ENCODE assay signal across 9 mouse cellular contexts in the genomic region with DNA sequence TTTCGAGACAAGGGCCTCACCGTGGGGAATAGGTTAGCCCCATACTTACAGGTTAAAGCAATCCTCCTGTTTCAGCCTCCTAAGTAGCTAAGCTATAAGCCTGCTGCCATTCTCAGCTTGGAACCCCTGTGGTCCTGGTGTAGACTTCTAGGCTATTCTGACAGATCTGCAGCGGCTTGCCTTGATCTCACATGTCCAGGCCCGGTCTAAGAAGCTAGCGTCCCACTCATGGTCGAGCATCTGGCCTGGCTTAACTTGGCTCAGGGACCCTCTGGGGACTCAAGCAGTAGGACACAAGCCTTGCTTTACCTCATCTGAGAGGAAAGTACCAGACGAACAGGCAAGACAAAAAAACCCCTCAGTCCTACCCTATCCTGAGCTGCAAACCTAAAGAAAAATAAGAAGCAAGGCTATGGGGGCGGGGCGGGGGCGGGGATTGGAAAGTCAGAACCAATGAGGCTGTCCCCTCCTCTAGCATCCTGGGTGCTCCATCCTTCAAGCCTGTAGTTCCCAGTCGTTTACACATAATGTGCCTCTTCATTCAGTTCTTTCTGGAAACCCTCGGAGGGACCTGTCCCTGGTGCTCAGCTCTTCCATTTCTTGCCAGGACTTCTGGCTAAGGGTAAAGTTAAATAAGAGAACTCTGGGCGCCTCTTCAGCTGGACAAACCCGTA. TPM values are rescaled to one million over a fixed set of nuclear protein-coding genes. Genes with fewer than 3 reads are reported as not detected.
DNase-seq lines count a peak whose midpoint lies in the region; ATAC-seq lines count a peak whose summit lies in the region.
"Had no signal": no experiment of that assay in that cellular context is flagged by ENCODE, and none has a peak within 500 bp of the region (broad histone marks: within the 10 kb centered on the region; RNA-seq: fewer than 3 reads in every experiment).

No protein-coding gene starts in this region.

- peak; percentile 31 for DNase-seq in cerebellum, adult 11-12 months
- DNase-seq in heart, adult 11 months: peak; percentile 86
- DNase-seq in heart, adult 18-20 months: no peak
- peak; percentile 24 for DNase-seq in CD4-positive helper T cell, adult 2 months (ENCODE audit: low read depth, low spot score)
- DNase-seq in ZHBTc4 (ENCODE audit: low read depth, low spot score): peak; percentile 70
- DNase-seq in left cerebral cortex, adult 11 months (ENCODE audit: low spot score): no peak
- DNase-seq in lung, adult 18-20 months: no peak

- no peak for ATAC-seq in cerebellum, adult (ENCODE audit: insufficient number of reproducible peaks, low FRiP score, low TSS enrichment)

RNA-seq across cellular contexts. Expression of gene Susd2, which starts 8.7 kb away (rescaled TPM):
- total RNA-seq in heart, adult 18-20 months (2021): 1 to 10 TPM; 1.5 to 1.8 TPM

RNA-seq across cellular contexts. Expression of gene Ggt5, which starts 46.0 kb away (rescaled TPM):
- 1 to 10 TPM; 4.2 to 4.7 TPM for total RNA-seq in heart, adult 18-20 months (2021)
- total RNA-seq: MEL had no signal

Comparison
In these comparisons a context has a peak if more than half of its experiments do, and no peak if none do; other contexts are left out.
1. DNase-seq: peak in cerebellum, adult 11-12 months (single experiment), heart, adult 11 months (single experiment), CD4-positive helper T cell, adult 2 months (single experiment) and ZHBTc4 (single experiment); none in heart, adult 18-20 months (0 of 2), left cerebral cortex, adult 11 months (single experiment) and lung, adult 18-20 months (0 of 2).